Mouse (Mus musculus): ENCODE data around the gene Slx1b.
"Not testable (repeated sequence)": the region's sequence is repeated elsewhere in the genome, so short reads cannot be mapped to it uniquely, and the experiment has no call there.

The Slx1b gene

DNA sequence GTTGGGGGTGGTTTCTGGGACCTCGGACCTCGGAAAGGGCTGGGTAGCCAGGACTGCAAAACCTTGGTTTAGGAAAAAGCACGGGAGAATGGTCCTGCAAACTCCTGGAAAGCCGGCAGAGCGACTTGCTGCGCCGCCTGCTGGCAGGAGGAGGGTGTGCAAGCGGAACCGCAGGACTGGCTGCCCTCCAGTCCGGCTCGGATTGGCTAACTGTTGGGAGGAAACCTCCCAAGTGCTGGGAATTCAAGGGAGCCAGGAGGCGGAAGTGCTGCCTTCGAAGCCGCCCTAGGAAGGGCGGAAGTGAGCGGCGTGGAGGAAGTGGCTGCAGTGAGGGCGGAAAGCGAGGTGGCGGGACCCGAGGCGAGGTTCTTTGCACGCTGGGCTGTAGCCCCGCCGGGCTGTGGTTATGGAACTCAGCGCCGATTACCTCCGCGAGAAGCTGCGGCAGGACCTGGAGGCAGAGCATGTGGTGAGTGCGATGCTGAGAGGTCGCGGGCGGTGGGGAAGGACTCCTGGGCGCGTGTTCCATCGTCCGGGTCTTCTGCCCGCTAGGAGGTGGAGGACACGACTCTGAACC, at the start of gene Slx1b:
Gene Slx1b (minus strand): TSS at position 154 of the 577 bp plus-strand sequence.
- peak; percentile 97 for DNase-seq

DNA sequence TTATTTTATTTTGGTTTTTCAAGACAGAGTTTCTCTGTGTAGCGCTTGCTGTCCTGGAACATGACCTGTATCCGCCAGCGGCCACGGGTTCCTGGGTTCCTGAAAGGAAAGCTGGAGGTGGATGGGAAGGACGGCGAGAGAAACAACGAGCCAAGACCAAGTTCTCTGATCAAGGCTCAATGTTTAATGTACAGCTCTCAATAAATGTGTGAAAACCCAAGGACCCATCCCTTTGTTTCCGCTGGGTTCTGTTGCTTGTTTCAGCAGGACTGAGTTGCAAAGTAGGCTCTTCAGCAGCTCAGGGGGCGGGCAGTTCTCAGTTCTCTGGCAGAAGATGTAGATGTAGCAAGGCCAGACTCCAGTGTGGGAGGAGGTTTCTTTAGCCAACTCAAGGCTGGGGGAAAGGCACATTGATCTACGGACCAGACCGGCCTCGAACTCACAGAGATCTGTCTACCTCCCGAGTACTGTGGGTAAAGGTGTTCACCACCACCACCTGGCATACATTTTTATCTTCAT, 46.4 kb upstream of the Slx1b start:
- no peak for DNase-seq

DNA sequence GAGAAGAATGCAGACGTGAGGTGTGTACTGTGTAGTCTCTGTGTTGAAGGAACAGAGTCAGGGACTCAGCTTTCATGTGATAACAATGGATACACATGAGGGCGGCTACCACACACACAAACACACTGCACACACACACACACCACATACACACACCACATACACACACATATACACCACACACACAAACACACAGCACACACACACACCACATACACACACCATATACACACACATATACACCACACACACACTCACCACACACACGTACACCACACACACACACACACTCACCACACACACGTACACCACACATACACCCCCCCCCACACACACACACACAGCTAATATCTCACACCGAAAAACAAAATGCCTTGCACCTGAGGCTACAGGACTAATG, 45.9 kb upstream of the Slx1b start:
- no peak for DNase-seq

DNA sequence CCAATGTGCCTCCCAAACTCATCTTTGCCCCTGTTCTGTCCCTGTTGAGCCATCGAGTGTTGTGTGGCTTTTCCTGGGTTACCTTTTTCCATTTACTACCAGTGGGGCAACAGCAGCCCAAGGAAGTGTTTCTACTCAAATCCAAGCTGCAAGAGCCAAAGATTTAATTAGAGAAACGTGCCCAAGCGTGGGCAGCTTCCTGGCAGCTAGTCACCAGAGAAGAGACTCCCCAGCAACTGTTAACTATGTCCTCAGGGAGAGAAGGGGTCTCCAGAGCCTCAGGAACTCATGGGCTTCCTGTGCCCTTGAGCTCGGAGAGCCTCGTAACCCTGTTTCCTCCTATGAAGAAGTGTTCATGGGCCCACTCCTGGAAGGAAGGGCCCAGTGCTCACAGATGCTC, 45.4 kb upstream of the Slx1b start:
- no peak for DNase-seq

DNA sequence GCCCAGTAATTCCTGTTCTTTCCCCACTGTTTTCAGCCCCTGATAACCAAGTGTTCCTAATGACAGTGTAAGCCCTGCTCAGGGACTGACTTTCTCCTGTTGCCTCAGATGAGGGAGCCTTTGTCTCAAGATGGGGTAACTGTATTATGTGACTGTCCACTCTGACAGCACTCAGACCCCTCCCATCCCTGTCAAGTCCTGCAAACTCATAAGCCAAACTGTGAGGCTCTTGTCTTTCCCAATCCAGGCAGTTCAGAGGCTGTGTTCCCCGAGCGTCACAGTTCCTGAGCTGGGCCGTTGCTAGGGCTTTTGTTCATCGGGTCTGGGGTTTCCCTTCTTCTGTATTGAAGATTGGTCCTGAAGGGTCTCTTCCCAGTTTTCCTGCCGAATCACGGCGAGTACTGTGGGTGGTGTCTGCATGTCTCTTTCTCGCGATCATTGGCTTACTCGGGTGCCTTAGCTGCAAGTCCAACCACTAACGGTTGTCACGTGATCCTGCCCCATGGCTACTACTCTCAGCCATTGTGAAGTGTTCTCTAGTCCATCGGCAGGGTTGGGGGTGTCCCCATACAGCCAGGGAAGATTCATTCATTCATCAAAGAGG, 44.6 kb upstream of the Slx1b start:
- no peak for DNase-seq

DNA sequence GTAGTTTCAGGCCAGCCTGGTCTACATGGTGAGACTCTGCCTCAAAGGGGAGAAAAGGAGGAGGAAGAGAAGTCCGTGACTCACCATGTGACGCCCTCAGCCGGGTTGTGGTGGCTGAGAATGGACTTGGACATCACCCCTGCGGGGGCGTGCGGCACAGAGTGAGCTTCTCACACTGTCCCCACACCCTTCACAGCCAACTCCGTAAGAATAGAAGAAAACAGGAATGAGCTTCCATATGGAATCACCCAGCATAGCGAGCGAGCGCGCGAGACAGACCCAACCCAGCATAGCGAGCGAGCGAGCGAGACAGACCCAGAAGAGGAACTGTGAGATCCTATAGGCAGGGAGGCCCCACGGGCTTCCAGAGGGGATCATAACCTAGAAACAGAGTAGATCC, 44.0 kb upstream of the Slx1b start:
- DNase-seq = peak; percentile 88

DNA sequence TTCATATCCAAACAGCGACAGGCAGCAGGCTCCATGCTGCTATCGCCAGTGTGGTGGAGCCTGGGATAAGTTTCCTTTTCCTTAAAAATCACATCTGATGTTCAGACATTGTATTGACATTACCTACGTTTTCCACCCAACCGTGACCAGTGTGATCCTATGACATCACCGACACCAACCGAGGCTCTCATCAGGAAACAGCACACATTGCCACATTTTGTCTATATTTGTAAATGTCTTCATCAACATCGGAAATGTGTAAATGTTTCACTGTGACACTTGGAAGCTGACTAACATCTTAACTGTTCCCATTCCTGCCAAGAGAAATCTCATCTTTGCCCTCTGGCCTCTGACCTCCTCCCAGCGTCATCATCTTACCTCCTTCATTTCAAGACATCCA, 40.5 kb upstream of the Slx1b start:
- DNase-seq = no peak

DNA sequence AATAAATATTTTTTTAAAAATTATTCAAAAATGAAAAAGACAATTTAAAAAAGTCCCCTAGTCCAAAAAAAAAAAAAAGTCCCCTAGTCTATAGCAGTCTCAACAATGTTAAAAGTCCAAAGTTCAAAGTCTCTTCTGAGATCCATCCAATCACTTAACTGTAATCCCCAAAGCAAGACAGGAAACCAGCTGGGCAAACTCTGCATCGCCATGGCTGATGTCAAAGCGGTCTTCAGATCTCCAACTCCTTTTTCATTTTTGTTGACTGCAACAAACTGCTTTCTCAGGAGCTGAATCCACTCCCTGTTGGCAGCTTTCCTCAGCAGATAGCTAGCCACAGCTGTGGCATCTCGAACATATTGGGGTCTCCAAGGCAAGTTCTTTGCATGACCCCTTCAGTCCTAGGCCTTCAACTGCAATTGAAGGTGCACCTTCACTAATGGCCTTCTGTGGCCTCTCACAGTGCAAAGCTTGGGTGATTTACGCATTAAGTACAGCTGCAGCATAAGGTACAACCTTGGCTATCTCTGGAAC, 34.7 kb upstream of the Slx1b start:
- DNase-seq = not testable (repeated sequence)

DNA sequence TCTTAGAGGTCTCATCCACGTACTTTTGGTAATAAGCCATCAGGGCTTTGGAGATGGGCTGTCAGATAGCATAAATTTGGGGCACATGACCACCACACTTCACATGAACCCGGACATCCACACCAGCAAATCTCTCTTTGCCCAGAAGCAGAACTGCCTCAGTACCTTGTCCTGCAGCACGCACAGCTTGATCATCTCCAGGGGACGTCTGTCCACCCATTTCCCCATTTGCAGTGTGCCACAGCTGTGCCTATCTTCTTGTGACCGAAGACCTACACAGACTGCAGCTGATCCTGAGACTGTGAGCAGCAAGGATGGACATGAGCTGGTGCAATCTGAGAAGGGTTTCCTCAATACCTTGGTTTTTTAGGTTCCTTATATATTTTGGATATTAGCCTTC, 30.1 kb upstream of the Slx1b start:
- DNase-seq = no peak

DNA sequence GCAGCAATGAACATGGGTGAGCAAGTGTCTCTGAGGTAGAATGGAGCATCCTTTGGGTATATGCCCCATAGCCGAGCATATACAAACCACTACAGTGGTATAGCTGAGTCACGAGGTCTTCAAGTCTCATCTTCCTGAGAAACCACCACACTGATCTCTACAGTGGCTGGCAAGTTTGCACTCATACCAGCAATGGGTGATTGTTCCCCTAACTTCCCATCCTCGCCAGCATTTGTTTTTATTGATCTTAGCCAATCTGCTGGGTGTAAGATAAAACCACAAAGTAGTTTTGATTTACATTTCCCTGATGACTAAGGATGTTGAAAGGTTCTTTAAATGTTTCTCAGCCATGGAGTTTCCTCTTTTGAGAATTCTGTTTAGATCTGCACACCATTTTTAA, 29.5 kb upstream of the Slx1b start:
- no peak for DNase-seq

DNA sequence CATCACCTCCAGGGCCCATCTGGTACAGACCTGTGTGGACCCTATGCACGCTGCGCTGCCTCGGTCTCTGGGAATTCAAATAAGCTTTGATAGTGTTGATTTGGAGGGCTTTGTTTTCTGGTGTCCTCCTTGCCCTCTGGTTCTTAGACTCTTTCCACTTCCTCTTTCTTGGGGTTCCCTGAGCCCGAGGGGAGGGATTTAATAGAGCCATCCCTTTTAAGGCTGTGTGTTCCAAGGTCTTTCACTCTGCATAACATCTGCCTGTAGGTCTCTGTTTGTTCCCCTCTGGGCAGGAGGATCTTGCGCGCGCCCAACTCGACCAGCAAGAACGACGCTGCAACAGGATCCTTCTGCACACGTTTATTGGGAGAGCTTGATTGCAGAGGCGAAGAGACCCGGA, 26.1 kb upstream of the Slx1b start:
- no peak for DNase-seq

DNA sequence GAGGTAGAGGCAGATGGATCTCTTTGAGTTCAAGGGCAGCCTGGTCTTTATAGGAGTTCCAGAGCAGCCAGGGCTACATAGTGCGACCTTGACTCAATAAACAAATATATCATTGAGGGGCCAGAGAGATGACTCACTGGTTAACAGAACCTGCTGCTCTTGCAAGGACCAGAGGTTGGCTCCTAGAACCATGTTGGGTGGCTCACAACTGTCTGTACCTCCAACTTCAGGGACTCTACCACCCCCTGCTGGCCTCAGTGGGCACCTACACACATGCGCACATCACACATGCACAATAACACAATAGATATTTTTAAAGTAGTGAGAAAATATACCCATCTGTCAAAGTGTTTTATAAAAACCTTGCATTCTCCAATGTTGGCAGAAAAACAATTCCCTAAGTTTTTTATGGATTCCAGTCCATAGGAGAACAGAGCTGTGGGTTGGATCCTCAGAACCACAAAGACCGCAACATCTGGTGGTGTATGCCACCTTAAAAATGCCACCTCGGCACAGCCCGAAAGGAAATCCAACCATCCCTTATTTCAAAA, 23.3 kb upstream of the Slx1b start:
- DNase-seq = no peak

DNA sequence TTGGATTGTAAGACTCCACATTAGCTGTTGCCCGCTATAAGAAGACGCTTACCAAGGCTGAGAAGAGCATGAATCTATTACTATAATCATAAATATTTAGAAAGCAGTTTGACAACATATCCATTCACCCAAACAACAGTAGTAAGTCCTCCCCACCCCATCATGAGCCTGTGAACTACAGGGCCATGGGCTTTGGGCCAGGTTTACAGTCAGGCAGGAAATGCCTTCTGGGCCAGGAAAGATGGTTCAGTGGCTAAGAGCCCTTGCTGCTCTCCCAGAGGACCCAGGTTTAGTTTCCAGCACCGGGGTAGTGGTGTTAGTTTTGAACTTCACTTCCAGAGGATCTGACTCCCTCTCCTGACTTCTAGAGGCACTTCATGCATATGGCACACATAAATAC, 22.0 kb upstream of the Slx1b start:
- no peak for DNase-seq

DNA sequence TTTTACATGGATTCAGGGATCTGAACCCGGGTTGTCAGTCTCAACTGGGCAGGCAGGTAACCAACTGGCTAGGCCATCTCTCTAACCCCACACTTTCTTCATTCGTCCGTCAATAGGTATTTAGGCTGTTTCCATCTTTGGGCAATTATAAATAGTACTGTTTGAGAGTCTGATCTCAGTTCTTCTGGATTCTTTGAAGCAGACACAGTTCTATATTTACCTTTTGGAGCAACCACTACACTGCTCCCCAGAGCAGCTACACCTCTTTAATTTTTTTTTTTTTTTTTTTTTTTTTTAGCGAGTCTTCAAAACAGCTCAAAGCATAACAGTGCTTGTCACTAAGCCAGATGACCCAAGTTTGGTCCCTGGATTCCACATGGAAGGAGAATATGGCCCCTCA, 20.1 kb upstream of the Slx1b start:
- DNase-seq = no peak

DNA sequence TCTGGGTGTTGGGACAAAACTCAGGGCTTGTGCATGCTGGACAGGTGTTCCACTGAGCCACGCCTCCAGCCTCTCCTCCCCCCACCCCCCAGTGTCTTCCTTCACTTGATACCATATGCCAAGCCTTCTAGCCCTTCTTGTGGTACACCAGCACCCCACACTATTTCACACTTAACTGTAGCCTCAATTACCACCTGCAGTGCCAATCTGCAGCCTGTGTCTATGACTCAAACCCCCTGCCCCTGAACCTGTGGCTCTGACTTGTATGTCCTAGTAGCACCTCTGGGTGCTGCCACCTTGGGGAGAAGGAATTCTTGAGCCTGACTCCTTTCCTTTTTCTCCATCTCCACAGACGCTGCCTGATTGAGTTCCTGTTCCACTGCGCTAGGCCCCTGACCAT, 16.3 kb upstream of the Slx1b start:
- DNase-seq = no peak

DNA sequence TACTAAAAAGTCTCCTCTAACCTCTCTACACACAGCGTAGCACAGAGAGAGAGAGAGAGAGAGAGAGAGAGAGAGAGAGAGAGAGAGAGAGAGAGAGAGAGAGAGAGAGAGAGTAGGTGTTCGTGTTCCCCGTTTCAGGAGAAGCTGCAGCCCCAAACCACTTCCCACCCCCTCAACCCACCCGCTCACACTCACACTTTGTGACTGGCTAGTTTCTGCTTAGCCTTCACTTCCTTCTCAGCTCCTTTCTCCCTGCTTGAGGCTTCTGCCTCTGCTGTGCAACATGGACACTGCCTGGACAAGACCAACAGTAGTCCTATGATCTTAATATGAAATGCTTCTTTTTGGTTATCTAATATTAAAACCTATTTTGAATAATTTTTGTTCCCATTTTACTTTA, 14.7 kb upstream of the Slx1b start:
- no peak for DNase-seq

DNA sequence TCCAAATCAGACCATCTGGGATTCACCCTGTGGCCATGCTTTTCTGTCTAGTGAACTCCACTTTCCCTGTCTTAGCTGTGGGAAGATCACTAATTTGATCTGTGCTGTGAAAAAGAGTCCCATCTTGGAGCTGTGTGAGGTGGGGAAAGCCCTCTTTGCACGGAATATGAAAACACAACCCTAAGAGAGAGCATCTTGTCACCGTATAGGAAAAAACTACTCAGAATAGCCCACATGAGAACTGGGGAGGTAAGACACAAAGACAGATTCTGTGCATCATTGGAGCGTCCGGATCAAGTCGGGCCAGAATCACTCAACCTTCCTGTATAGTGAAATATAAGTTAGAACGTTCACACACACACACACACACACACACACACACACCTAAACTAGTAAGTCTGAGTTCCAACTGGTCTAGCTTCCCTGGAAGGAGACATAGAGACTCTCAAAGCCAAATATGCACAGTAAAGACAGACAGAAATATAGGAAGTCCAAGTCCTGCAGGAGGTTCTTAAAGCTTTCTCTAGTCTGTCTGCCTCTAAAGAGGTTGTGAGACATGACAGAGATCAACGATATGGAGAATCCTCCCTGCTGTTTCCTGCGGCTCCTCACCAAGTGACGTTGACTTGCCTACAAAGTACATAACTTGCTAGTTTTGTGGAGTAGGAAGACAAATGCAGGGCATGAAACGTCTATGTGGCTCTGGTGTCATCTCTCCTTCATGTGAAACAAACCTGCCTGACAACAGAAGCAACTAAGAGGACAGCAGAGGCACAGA, 12.8 kb upstream of the Slx1b start:
- no peak for DNase-seq

DNA sequence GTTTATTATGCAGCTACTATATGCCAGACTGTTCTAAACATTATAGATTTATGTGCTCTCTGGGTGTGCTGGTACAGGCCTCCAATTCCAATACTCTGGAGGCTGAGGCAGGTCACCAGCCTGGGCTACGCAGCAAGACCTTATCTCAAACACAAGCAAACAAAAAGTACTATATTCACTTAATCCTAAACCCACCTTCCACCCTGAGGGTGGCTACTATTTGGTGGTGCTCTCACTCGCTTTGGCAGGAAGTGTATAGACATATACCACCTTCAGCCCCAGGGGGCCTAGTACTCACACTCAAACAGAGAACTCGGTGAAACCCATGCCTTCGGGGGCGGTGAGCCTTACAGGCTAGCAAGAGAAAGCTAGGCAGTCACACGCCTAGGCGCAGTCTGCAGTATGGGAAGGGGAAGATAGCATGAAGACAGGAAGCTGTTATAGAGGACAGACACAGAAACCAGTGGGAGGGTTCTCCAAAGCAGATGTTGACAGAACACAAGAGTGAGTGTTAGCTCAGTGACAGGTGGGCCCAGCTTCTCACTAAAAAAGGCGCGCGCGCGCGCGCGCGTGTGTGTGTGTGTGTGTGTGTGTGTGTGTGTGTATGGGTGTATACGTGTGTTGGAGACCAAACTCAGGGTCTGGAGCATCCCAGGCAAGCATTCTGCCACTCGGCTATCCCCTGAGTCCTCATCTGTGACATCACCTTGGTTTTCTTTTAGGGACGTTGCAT, 12.0 kb upstream of the Slx1b start, which contains the start of gene Coro1a:
Gene Coro1a (minus strand): TSS at position 346 of the 733 bp plus-strand sequence.
- DNase-seq = no peak

DNA sequence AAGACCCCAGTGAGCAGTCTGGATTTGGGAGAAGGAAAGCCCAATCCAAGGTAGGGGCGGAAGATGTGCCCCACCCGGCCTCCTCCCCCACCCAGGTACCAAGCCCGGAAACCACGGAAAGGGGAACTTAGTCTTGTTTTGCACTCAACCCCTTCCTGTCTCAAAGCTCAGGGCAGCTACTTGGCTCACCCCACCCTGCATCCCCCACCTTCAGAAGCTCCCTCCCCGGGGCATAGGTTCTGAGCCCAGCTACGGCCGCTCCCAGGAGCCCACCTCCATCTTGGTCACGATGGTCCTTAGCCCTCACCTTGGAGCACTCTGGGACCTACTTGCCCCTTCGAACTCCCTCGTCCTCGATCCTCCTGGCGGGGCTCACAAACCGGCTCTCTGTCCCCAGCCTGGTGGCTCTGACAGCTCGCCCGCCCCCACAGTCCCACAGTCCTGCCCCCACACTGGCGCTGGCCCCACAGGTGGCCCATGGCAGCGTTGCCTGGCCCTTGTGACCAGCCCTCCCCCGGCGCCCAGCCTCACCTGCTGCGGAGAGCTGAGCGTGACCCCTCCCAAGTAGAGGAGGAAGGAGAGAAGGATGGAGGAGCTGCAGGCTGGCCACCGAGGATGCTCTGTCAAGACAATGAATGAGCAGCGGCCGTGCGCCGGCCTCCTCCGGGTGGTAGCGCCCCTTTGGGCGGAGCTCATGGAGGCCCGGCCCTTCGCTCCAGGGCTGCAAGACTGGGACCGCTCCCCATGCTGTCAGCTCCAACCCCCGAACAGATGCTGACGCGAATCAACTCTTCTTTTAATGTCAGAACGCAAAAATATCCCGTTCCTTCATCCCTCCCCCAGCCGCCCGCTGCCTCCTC, 8.8 kb upstream of the Slx1b start:
- DNase-seq = peak; percentile 93

DNA sequence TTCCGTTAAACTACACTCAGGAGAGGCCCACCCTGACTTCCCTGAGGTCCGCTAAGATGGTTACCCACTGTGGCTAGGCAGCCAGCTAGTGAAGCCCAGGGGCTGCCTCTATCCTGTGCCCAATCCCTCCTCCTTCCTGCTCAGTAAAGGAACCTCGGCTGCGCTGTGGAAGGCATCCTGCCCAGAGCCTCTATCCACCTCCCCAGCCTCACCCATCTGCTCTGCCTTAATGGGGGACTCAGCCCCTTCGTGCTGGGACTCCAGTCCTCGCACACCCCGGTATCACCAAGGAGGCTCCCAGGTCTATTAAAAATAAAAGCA, 8.1 kb upstream of the Slx1b start:
- no peak for DNase-seq

DNA sequence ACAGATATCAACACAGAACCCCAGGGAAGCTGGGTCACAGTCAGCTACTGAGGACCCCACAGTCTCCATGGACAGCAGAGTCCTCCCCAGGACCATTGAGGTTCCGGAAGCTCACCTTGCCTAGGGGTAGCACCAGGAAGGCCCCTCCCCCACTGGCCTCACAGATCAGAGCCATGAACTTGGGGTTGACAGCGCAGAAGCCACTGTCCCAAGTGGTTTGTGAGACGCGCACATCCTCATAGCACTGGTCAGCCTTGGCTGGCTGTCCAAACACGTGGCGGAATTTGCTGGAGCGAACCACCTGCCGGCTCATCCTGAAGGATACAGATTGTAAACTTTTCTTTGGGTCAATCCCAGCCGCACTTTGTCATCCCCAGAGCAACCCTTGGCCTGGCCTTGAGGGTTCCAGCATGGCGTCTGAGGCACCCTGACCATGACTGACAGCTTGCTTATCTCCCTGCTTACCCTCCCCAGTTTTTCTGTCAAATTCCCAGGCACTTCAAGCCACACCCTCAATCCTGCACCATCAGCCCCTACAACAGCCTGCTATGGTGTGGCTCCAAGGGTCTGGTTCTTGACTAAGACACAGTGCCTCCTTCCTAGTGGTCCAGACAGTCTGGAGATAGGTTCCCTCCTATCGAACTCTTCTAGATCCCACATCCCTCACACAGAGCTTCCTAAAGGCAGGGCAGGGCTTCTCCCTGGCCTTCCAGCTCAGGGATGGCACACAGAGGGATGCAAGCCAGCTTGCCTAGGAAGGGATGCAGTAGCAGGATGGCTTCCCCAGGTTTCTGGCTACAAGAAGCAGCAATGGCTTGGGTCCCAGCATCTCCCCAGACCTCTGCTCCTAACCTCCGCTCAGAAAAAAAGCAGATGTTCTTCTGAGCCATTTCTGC, 7.5 kb upstream of the Slx1b start:
- DNase-seq = no peak

Measured in right cerebral cortex, adult 18-20 months (tissue).